Mouse (Mus musculus) cortical plate, adult 2 months (tissue): ENCODE results near the gene Zbtb16.

Experiments used
- CTCF ChIP-seq: fragments of 200-500 bp; IDR thresholded peaks from 2 replicates; pipeline ENCODE4 v1.5.1; 2011; ENCODE audit warnings: mild to moderate bottlenecking, control low read depth, low read length; ENCODE audit not compliant: insufficient read depth; ENCODE audit errors: extremely low read depth
- POLR2A ChIP-seq: fragments of 200-500 bp; IDR thresholded peaks from 2 replicates; pipeline ENCODE4 v1.6.1; 2011; ENCODE audit warnings: mild to moderate bottlenecking, low read length, control low read depth; ENCODE audit not compliant: insufficient read depth; ENCODE audit errors: extremely low read depth

- no peak for TF ChIP-seq POLR2A
- TF ChIP-seq CTCF, result no peak
Observed at GRCm38 (mm10) chr9:48736361-48737209, 99.4 kb downstream of the Zbtb16 start.
